Mouse (Mus musculus) heart, embryonic 13.5 days (tissue): ENCODE data around the gene Tead1. TPM values are rescaled to one million over a fixed set of nuclear protein-coding genes. Genes with fewer than 3 reads are reported as not detected.
A peak's percentile ranks its signal among the peaks of the same experiment; 100 is the strongest.

Experiments used
- ATAC-seq: fragments of 200-750 bp; cut with Nextera tagmentation; 2 replicates; pipeline ENCODE4 v1.8.0; 2017; ENCODE audit warnings: moderate TSS enrichment; ENCODE audit not compliant: insufficient number of reproducible peaks, low FRiP score, low TSS enrichment; ENCODE audit errors: extremely low read depth
- H3K27ac ChIP-seq: fragments of 300-500 bp; sonication (generic); replicated peaks from 2 replicates; pipeline ENCODE4 v1.5.1; 2015; ENCODE audit warnings: moderate library complexity, mild to moderate bottlenecking, inconsistent platforms
- H3K27me3 ChIP-seq: fragments of 300-500 bp; sonication (generic); replicated peaks from 2 replicates; pipeline ENCODE4 v1.6.1; 2015; ENCODE audit warnings: mild to moderate bottlenecking, inconsistent platforms
- H3K36me3 ChIP-seq: fragments of 300-500 bp; sonication (generic); 2 replicates; pipeline ENCODE4 v1.6.1; 2015; ENCODE audit warnings: mild to moderate bottlenecking, inconsistent platforms
- H3K4me1 ChIP-seq: fragments of 300-500 bp; sonication (generic); 2 replicates; pipeline ENCODE4 v1.6.1; 2015; ENCODE audit warnings: inconsistent platforms
- H3K4me2 ChIP-seq: fragments of 300-500 bp; sonication (generic); 2 replicates; pipeline ENCODE4 v1.6.1; 2015; ENCODE audit warnings: inconsistent platforms, mild to moderate bottlenecking, moderate library complexity
- H3K4me3 ChIP-seq: fragments of 300-500 bp; sonication (generic); 2 replicates; pipeline ENCODE4 v1.5.1; 2015; ENCODE audit warnings: moderate library complexity, mild to moderate bottlenecking, inconsistent platforms
- H3K9ac ChIP-seq: fragments of 300-500 bp; sonication (generic); 2 replicates; pipeline ENCODE4 v1.6.1; 2015; ENCODE audit warnings: inconsistent platforms, mild to moderate bottlenecking, moderate library complexity
- H3K9me3 ChIP-seq: fragments of 300-500 bp; sonication (generic); 2 replicates; pipeline ENCODE4 v1.6.1; 2016; ENCODE audit warnings: inconsistent platforms
- WGBS: fragments of 180-500 bp; shearing (Covaris S2); methylation state at CpG from one replicate; pipeline ENCODE4 v1.1.7; 2015; ENCODE audit warnings: mixed read lengths; 5-methylcytosine and 5-hydroxymethylcytosine counted together
- polyA plus RNA-seq: library from polyadenylated mRNA; unstranded; fragments of >200 nt; fragmentation: Nextera tagmentation; extraction: Ambion mirVana; gene quantifications from 2 replicates; pipeline ENCODE4 v1.2.1, GENCODE M21; 2015

Gene Tead1
- polyA plus RNA-seq, 1 experiment from 2014 or later = 25.2 TPM

- Histone ChIP-seq H3K4me3 (peak overlapping the region; percentile 34), H3K4me2 (peak overlapping the region; percentile 60), H3K27ac (peak overlapping the region; percentile 95), H3K9me3 (no peaks in the 10 kb centered on the region), H3K27me3 (no peaks in the 10 kb centered on the region), H3K4me1 (peaks cover 72% of the 10 kb centered on the region), H3K9ac (peak overlapping the region; percentile 73), H3K36me3 (peaks cover 3% of the 10 kb centered on the region; the same call in 1 of the 2 replicates)
- WGBS = 36% methylated on average over 12 of the region's 12 CpGs
- no peak for ATAC-seq
These were observed 16.5 kb upstream of the Tead1 start for GRCm38 (mm10) chr7:112662398-112663313.

GRCm38 (mm10) chr7:112663314-112663966 lies 15.7 kb upstream of the Tead1 start:
- ATAC-seq = no peak; the same call in 1 of the 2 replicates
- Histone ChIP-seq H3K4me3 (peak overlapping the region; percentile 34), H3K27me3 (no peaks in the 10 kb centered on the region), H3K9ac (peak overlapping the region; percentile 73), H3K9me3 (no peaks in the 10 kb centered on the region), H3K4me2 (peak overlapping the region; percentile 60), H3K27ac (peak overlapping the region; percentile 95), H3K4me1 (peaks cover 64% of the 10 kb centered on the region), H3K36me3 (peaks cover 3% of the 10 kb centered on the region; the same call in 1 of the 2 replicates)
- 12% methylated on average over 6 of the region's 6 CpGs for WGBS

GRCm38 (mm10) chr7:112669993-112670392 lies 9.1 kb upstream of the Tead1 start:
- no peaks in the 10 kb centered on the region for H3K36me3 ChIP-seq
- H3K4me1 ChIP-seq = peaks cover 13% of the 10 kb centered on the region
- H3K9me3 ChIP-seq = peaks cover 2% of the 10 kb centered on the region; the same call in 1 of the 2 replicates
- no peak overlapping the region for H3K4me3 ChIP-seq
- H3K27ac ChIP-seq = no peak overlapping the region
- no peaks in the 10 kb centered on the region for H3K27me3 ChIP-seq
- H3K9ac ChIP-seq = no peak overlapping the region
- WGBS = 92% methylated on average over 2 of the region's 2 CpGs
- ATAC-seq = no peak
- no peak overlapping the region for H3K4me2 ChIP-seq

GRCm38 (mm10) chr7:112678418-112679170 lies 524 bp upstream of the Tead1 start:
- H3K9ac ChIP-seq = peak overlapping the region; percentile 99
- no peaks in the 10 kb centered on the region for H3K27me3 ChIP-seq
- under 1% methylated on average over 44 of the region's 44 CpGs for WGBS
- peak overlapping the region; percentile 94 for H3K4me3 ChIP-seq
- H3K27ac ChIP-seq = peak overlapping the region; percentile 99
- peaks cover 40% of the 10 kb centered on the region for H3K4me1 ChIP-seq
- H3K36me3 ChIP-seq = no peaks in the 10 kb centered on the region
- ATAC-seq = peak; percentile 10; the same call in 1 of the 2 replicates
- H3K9me3 ChIP-seq = peaks cover 5% of the 10 kb centered on the region; the same call in 1 of the 2 replicates
- H3K4me2 ChIP-seq = peak overlapping the region; percentile 75

GRCm38 (mm10) chr7:112679513-112680245 lies 561 bp downstream of the Tead1 start:
- H3K4me3 ChIP-seq = peak overlapping the region; percentile 94
- no peaks in the 10 kb centered on the region for H3K36me3 ChIP-seq
- peak; percentile 55 for ATAC-seq
- H3K27me3 ChIP-seq = no peaks in the 10 kb centered on the region
- H3K4me1 ChIP-seq = peaks cover 43% of the 10 kb centered on the region
- H3K9me3 ChIP-seq = peaks cover 5% of the 10 kb centered on the region; the same call in 1 of the 2 replicates
- WGBS = under 1% methylated on average over 94 of the region's 95 CpGs
- H3K4me2 ChIP-seq = peak overlapping the region; percentile 75
- H3K9ac ChIP-seq = peak overlapping the region; percentile 99
- peak overlapping the region; percentile 99 for H3K27ac ChIP-seq

- Histone ChIP-seq H3K4me3 (peak overlapping the region; percentile 94), H3K9me3 (no peaks in the 10 kb centered on the region), H3K9ac (peak overlapping the region; percentile 99), H3K4me1 (peaks cover 53% of the 10 kb centered on the region), H3K36me3 (no peaks in the 10 kb centered on the region), H3K4me2 (peak overlapping the region; percentile 75), H3K27me3 (no peaks in the 10 kb centered on the region), H3K27ac (peak overlapping the region; percentile 99)
- ATAC-seq = no peak
- WGBS = under 1% methylated on average over 22 of the region's 22 CpGs
These were observed 1.6 kb downstream of the Tead1 start for GRCm38 (mm10) chr7:112680498-112681251.

GRCm38 (mm10) chr7:112684626-112685561 lies 5.8 kb downstream of the Tead1 start:
- Histone ChIP-seq H3K36me3 (no peaks in the 10 kb centered on the region), H3K4me1 (peaks cover 84% of the 10 kb centered on the region), H3K9me3 (no peaks in the 10 kb centered on the region), H3K4me3 (peak overlapping the region; percentile 33), H3K4me2 (peak overlapping the region; percentile 69), H3K27me3 (no peaks in the 10 kb centered on the region), H3K9ac (peak overlapping the region; percentile 74), H3K27ac (peak overlapping the region; percentile 80)
- ATAC-seq = no peak
- 9% methylated on average over 23 of the region's 23 CpGs for WGBS

GRCm38 (mm10) chr7:112685993-112686392 lies 6.9 kb downstream of the Tead1 start:
- no peak for ATAC-seq
- no peaks in the 10 kb centered on the region for H3K27me3 ChIP-seq
- peaks cover 95% of the 10 kb centered on the region for H3K4me1 ChIP-seq
- H3K4me3 ChIP-seq = no peak overlapping the region
- H3K9ac ChIP-seq = peak overlapping the region; percentile 44
- H3K27ac ChIP-seq = peak overlapping the region; percentile 80
- H3K36me3 ChIP-seq = no peaks in the 10 kb centered on the region
- 37% methylated on average over 3 of the region's 3 CpGs for WGBS
- peak overlapping the region; percentile 69 for H3K4me2 ChIP-seq
- no peaks in the 10 kb centered on the region for H3K9me3 ChIP-seq

- H3K9me3 ChIP-seq = no peaks in the 10 kb centered on the region
- H3K36me3 ChIP-seq = no peaks in the 10 kb centered on the region
- H3K27me3 ChIP-seq = no peaks in the 10 kb centered on the region
- H3K27ac ChIP-seq = peak overlapping the region; percentile 80; the same call in 1 of the 2 replicates
- H3K4me1 ChIP-seq = peaks cover 100% of the 10 kb centered on the region
- H3K9ac ChIP-seq = peak overlapping the region; percentile 44
- no peak for ATAC-seq
- peak overlapping the region; percentile 69 for H3K4me2 ChIP-seq
- no peak overlapping the region for H3K4me3 ChIP-seq
- 34% methylated on average over 10 of the region's 10 CpGs for WGBS
These were observed 7.5 kb downstream of the Tead1 start for GRCm38 (mm10) chr7:112686586-112686985.
